Mouse (Mus musculus) limb, embryonic 14.5 days (tissue): ENCODE data around the gene Mgat4b. TPM values are rescaled to one million over a fixed set of nuclear protein-coding genes. Genes with fewer than 3 reads are reported as not detected.

ENCODE experiments used
- ATAC-seq: fragments of 200-750 bp; cut with Nextera tagmentation; 2 replicates; pipeline ENCODE4 v1.8.0; 2017; ENCODE audit warnings: low read depth, moderate number of reproducible peaks, moderate TSS enrichment; ENCODE audit not compliant: low FRiP score
- DNase-seq: peaks from one replicate; pipeline ENCODE4 v3.0.0-alpha.2; 2015; ENCODE audit warnings: low spot score
- H3K27ac ChIP-seq: fragments of 300-500 bp; sonication (generic); replicated peaks from 2 replicates; pipeline ENCODE4 v1.5.1; 2014; ENCODE audit warnings: low read depth, mild to moderate bottlenecking, low read length, moderate library complexity, mixed read lengths
- H3K27me3 ChIP-seq: fragments of 300-500 bp; sonication (generic); 2 replicates; pipeline ENCODE4 v1.6.1; 2014; ENCODE audit warnings: low read length, mixed read lengths; ENCODE audit not compliant: control insufficient read depth, insufficient read depth
- H3K36me3 ChIP-seq: fragments of 300-500 bp; sonication (generic); 2 replicates; pipeline ENCODE4 v1.6.1; 2014; ENCODE audit warnings: mild to moderate bottlenecking, low read length, moderate library complexity, mixed read lengths; ENCODE audit not compliant: control insufficient read depth, insufficient read depth
- H3K4me1 ChIP-seq: fragments of 300-500 bp; sonication (generic); 2 replicates; pipeline ENCODE4 v1.6.1; 2014; ENCODE audit warnings: antibody characterized with exemption, low read length, mixed read lengths; ENCODE audit not compliant: control insufficient read depth, insufficient read depth
- H3K4me2 ChIP-seq: fragments of 300-500 bp; sonication (generic); replicated peaks from 2 replicates; pipeline ENCODE4 v1.6.1; 2014; ENCODE audit warnings: low read depth, mild to moderate bottlenecking, low read length, moderate library complexity; ENCODE audit not compliant: severe bottlenecking
- H3K4me3 ChIP-seq: fragments of 300-500 bp; sonication (generic); replicated peaks from 2 replicates; pipeline ENCODE4 v1.5.1; 2014; ENCODE audit warnings: low read length
- H3K9ac ChIP-seq: fragments of 300-500 bp; sonication (generic); 2 replicates; pipeline ENCODE4 v1.6.1; 2014; ENCODE audit warnings: mild to moderate bottlenecking, low read depth, low read length, moderate library complexity; ENCODE audit not compliant: severe bottlenecking
- H3K9me3 ChIP-seq: fragments of 300-500 bp; sonication (generic); 2 replicates; pipeline ENCODE4 v1.6.1; 2016; ENCODE audit warnings: low read length; ENCODE audit not compliant: control insufficient read depth
- POLR2A ChIP-seq: fragments of 200-500 bp; IDR thresholded peaks from 2 replicates; pipeline ENCODE4 v1.8.0; 2012; ENCODE audit warnings: inconsistent platforms, mild to moderate bottlenecking, moderate library complexity, borderline replicate concordance; ENCODE audit not compliant: insufficient read depth, insufficient read length; ENCODE audit errors: extremely low read depth
- WGBS: fragments of 180-500 bp; shearing (Covaris S2); extraction: QIAGEN DNeasy Blood & Tissue Kit; methylation state at CpG from one replicate; pipeline ENCODE4 v1.1.7; 2014; 5-methylcytosine and 5-hydroxymethylcytosine counted together
- polyA plus RNA-seq, 2 experiments: library from polyadenylated mRNA; depleted of rRNA in 1 of 2; stranded (reverse) in 1 of 2; unstranded in 1 of 2; fragments of >200 nt; fragmentation: Nextera tagmentation in 1 of 2; extraction: Ambion mirVana in 1 of 2; gene quantifications; 2 replicates each; pipeline versions ENCODE4 v1.2.1 to v1.2.3; 2012 to 2014

The Mgat4b gene
- polyA plus RNA-seq, 2 experiments, result 21.1 to 34.5 TPM

- H3K4me3 ChIP-seq, result no peak overlapping the region
- H3K4me1 ChIP-seq, result no peaks in the 10 kb centered on the region
- TF ChIP-seq POLR2A, result no peak
- peaks cover 29% of the 10 kb centered on the region for H3K36me3 ChIP-seq
- no peak overlapping the region for H3K4me2 ChIP-seq
- H3K9ac ChIP-seq, result no peak overlapping the region
- ATAC-seq, result no peak
- DNase-seq, result no peak
- H3K9me3 ChIP-seq, result no peaks in the 10 kb centered on the region
- WGBS, result 93% methylated on average over 1 of the region's 1 CpGs
- no peak overlapping the region for H3K27ac ChIP-seq
- H3K27me3 ChIP-seq, result no peaks in the 10 kb centered on the region
Observed at GRCm38 (mm10) chr11:50269885-50270284, 59.2 kb downstream of the Mgat4b start.

GRCm38 (mm10) chr11:50272819-50273218 lies 62.1 kb downstream of the Mgat4b start:
- no peaks in the 10 kb centered on the region for H3K9me3 ChIP-seq
- H3K4me1 ChIP-seq, result no peaks in the 10 kb centered on the region
- no peak overlapping the region for H3K4me3 ChIP-seq
- no peaks in the 10 kb centered on the region for H3K27me3 ChIP-seq
- no peak for ATAC-seq
- no peak overlapping the region for H3K9ac ChIP-seq
- peaks cover 3% of the 10 kb centered on the region; the same call in 1 of the 2 replicates for H3K36me3 ChIP-seq
- WGBS, result 91% methylated on average over 2 of the region's 2 CpGs
- DNase-seq, result no peak
- H3K4me2 ChIP-seq, result no peak overlapping the region
- H3K27ac ChIP-seq, result no peak overlapping the region
- no peak for TF ChIP-seq POLR2A

- Histone ChIP-seq H3K9ac (no peak overlapping the region), H3K9me3 (no peaks in the 10 kb centered on the region), H3K27me3 (no peaks in the 10 kb centered on the region), H3K4me1 (no peaks in the 10 kb centered on the region), H3K4me2 (no peak overlapping the region), H3K27ac (no peak overlapping the region), H3K36me3 (no peaks in the 10 kb centered on the region), H3K4me3 (no peak overlapping the region)
- ATAC-seq, result no peak
- TF ChIP-seq POLR2A, result no peak
- DNase-seq, result no peak
- 88% methylated on average over 2 of the region's 2 CpGs for WGBS
Observed at GRCm38 (mm10) chr11:50275077-50275476, 64.4 kb downstream of the Mgat4b start.

GRCm38 (mm10) chr11:50275568-50276151 lies 65.0 kb downstream of the Mgat4b start:
- Histone ChIP-seq H3K27me3 (no peaks in the 10 kb centered on the region), H3K4me3 (no peak overlapping the region), H3K9ac (no peak overlapping the region), H3K4me2 (no peak overlapping the region), H3K4me1 (no peaks in the 10 kb centered on the region), H3K27ac (no peak overlapping the region), H3K36me3 (peaks cover 1% of the 10 kb centered on the region), H3K9me3 (no peaks in the 10 kb centered on the region)
- WGBS, result 85% methylated on average over 5 of the region's 5 CpGs
- DNase-seq, result no peak
- no peak for ATAC-seq
- no peak for TF ChIP-seq POLR2A

- DNase-seq (no peak), ATAC-seq (no peak)
- no peaks in the 10 kb centered on the region for H3K9me3 ChIP-seq
- H3K4me2 ChIP-seq, result no peak overlapping the region
- H3K4me1 ChIP-seq, result no peaks in the 10 kb centered on the region
- no peak for TF ChIP-seq POLR2A
- H3K9ac ChIP-seq, result no peak overlapping the region
- no peak overlapping the region for H3K4me3 ChIP-seq
- H3K27me3 ChIP-seq, result no peaks in the 10 kb centered on the region
- no peak overlapping the region for H3K27ac ChIP-seq
- peaks cover 10% of the 10 kb centered on the region for H3K36me3 ChIP-seq
Observed at GRCm38 (mm10) chr11:50277025-50277424, 66.3 kb downstream of the Mgat4b start.

- no peaks in the 10 kb centered on the region for H3K4me1 ChIP-seq
- ATAC-seq, result no peak
- peaks cover 10% of the 10 kb centered on the region for H3K36me3 ChIP-seq
- 95% methylated on average over 6 of the region's 6 CpGs for WGBS
- H3K27ac ChIP-seq, result no peak overlapping the region
- no peaks in the 10 kb centered on the region for H3K27me3 ChIP-seq
- H3K9ac ChIP-seq, result no peak overlapping the region
- DNase-seq, result no peak
- no peak overlapping the region for H3K4me2 ChIP-seq
- TF ChIP-seq POLR2A, result no peak
- no peaks in the 10 kb centered on the region for H3K9me3 ChIP-seq
- H3K4me3 ChIP-seq, result no peak overlapping the region
Observed at GRCm38 (mm10) chr11:50277706-50278105, 67.0 kb downstream of the Mgat4b start.
